18 mouse cellular contexts compared by ENCODE assay signal in the genomic region with DNA sequence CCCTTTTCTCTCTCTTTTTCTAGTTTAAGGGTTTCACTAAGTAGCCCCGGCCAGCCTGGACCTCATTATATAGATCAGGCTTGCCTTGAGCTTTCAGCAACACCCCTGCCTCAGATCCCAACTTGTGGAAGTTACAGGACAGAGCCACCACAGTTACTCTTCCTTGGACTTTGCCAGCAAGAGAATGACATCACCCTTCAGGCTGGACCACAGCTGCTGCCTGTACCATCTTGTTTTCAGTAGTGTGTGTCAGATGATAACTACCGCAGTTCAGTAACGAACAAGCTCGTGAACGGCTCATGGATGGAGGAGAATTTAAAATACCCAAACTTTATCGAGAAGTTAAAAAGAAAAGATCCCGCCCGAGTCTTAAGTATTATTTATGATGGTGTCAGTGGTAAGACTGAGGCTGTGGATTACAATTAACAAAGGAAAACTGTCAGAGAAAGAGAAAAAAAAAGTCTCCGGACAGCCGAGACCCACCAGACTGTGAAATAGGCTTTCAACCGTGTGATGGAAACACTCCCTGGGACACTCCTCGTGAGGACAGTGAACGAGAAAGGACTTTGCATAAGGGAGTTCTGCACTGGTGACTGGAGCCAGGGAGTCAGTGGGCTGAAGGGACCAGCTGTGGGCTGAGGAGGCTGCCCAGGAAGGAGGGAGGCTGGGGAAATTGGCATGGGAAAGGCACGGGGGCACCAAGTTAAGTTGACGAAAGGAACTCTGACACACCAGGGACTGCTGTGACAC. TPM values are rescaled to one million over a fixed set of nuclear protein-coding genes. Genes with fewer than 3 reads are reported as not detected.
A peak's percentile ranks its signal among the peaks of the same experiment; 100 is the strongest.
DNase-seq lines count a peak whose midpoint lies in the region; ATAC-seq and TF ChIP-seq lines count a peak whose summit lies in the region.
"Had no signal": no experiment of that assay in that cellular context is flagged by ENCODE, and none has a peak within 500 bp of the region (broad histone marks: within the 10 kb centered on the region; RNA-seq: fewer than 3 reads in every experiment).

No protein-coding gene starts in this region.

- no peak for TF ChIP-seq CTCF in gastrocnemius, adult 2 months (IDR thresholded peaks at IDR 0.05)

- WGBS in hindbrain, embryonic 15.5 days: 39% methylated on average over 15 of the region's 15 CpGs
- WGBS in hindbrain, embryonic 13.5 days: 55% methylated on average over 15 of the region's 15 CpGs

- peak; percentile 65; the same call in 1 of the 2 replicates for ATAC-seq in hindbrain, embryonic 15.5 days (ENCODE audit: low FRiP score, low read depth)
- ATAC-seq in hindbrain, embryonic 13.5 days (ENCODE audit: low FRiP score): no peak
- ATAC-seq: intestine, postnatal 0 days had no signal

- H3K4me3 ChIP-seq in gastrocnemius, adult 2 months: 0 out of 2 replicates have a peak overlapping the region, but pooled peaks have one; percentile 13
- H3K4me3 ChIP-seq in hindbrain, embryonic 15.5 days: no peak overlapping the region
- H3K4me3 ChIP-seq in hindbrain, embryonic 13.5 days: no peak overlapping the region
- H3K4me3 ChIP-seq: embryonic facial prominence, embryonic 15.5 days; limb, embryonic 15.5 days; liver, embryonic 15.5 days had no signal

- no peak overlapping the region for H3K9ac ChIP-seq in hindbrain, embryonic 15.5 days
- no peak overlapping the region for H3K9ac ChIP-seq in hindbrain, embryonic 13.5 days
- H3K9ac ChIP-seq: embryonic facial prominence, embryonic 15.5 days; limb, embryonic 15.5 days; liver, embryonic 15.5 days had no signal

- no peaks in the 10 kb centered on the region for H3K9me3 ChIP-seq in hindbrain, embryonic 15.5 days
- H3K9me3 ChIP-seq in hindbrain, embryonic 13.5 days: no peaks in the 10 kb centered on the region
- H3K9me3 ChIP-seq: embryonic facial prominence, embryonic 15.5 days; limb, embryonic 15.5 days; liver, embryonic 15.5 days had no signal

- H3K4me1 ChIP-seq in hindbrain, embryonic 15.5 days (replicated peaks): peaks cover 7% of the 10 kb centered on the region; the same call in 1 of the 2 replicates
- H3K4me1 ChIP-seq in hindbrain, embryonic 13.5 days (replicated peaks): peaks cover 13% of the 10 kb centered on the region
- H3K4me1 ChIP-seq: embryonic facial prominence, embryonic 15.5 days; liver, embryonic 15.5 days had no signal

- DNase-seq in gastrocnemius, adult 2 months: no peak
- DNase-seq in gastrocnemius, postnatal 25 days: no peak
- DNase-seq in kidney, postnatal 4 days: peak; percentile 38 to 56
- DNase-seq in kidney, adult 9 months: no peak
- DNase-seq in retina, embryonic 14.5 days (ENCODE audit: low spot score): peak; percentile 18
- DNase-seq in retina, postnatal 1 day: no peak
- DNase-seq: adrenal gland, postnatal 25 days; cerebellum, adult 11-12 months; cerebellum, postnatal 36 days; gastrocnemius, postnatal 10 days; thymus, postnatal 14 days had no signal

- intact Hi-C loops in gastrocnemius, adult 2 months (cut with DNase I): no loop called here

- H3K4me2 ChIP-seq in hindbrain, embryonic 15.5 days: no peak overlapping the region
- no peak overlapping the region for H3K4me2 ChIP-seq in hindbrain, embryonic 13.5 days
- H3K4me2 ChIP-seq: embryonic facial prominence, embryonic 15.5 days; limb, embryonic 15.5 days; liver, embryonic 15.5 days had no signal

- no peaks in the 10 kb centered on the region for H3K36me3 ChIP-seq in hindbrain, embryonic 15.5 days
- H3K36me3 ChIP-seq in hindbrain, embryonic 13.5 days: no peaks in the 10 kb centered on the region
- H3K36me3 ChIP-seq: embryonic facial prominence, embryonic 15.5 days; limb, embryonic 15.5 days; liver, embryonic 15.5 days had no signal

- no peaks in the 10 kb centered on the region for H3K27me3 ChIP-seq in hindbrain, embryonic 15.5 days
- H3K27me3 ChIP-seq in hindbrain, embryonic 13.5 days: no peaks in the 10 kb centered on the region
- H3K27me3 ChIP-seq: embryonic facial prominence, embryonic 15.5 days; limb, embryonic 15.5 days; liver, embryonic 15.5 days had no signal

- H3K27ac ChIP-seq in gastrocnemius, adult 2 months: peak overlapping the region; percentile 51
- H3K27ac ChIP-seq in hindbrain, embryonic 15.5 days (replicated peaks): 0 out of 2 replicates have a peak overlapping the region, but pooled peaks have one; percentile 30
- H3K27ac ChIP-seq in hindbrain, embryonic 13.5 days: no peak overlapping the region
- H3K27ac ChIP-seq: embryonic facial prominence, embryonic 15.5 days; limb, embryonic 15.5 days; liver, embryonic 15.5 days; macrophage had no signal

RNA-seq across cellular contexts. Expression of a gene that starts 20.7 kb away (rescaled TPM):
- total RNA-seq in gastrocnemius, adult 2 months (2021): 1 to 10 TPM; 2.1 to 3.0 TPM
- 1 to 10 TPM; 2.6 to 3.0 TPM for total RNA-seq in gastrocnemius, postnatal 25 days (2021)
- polyA plus RNA-seq in hindbrain, embryonic 15.5 days (2015; fragmentation: Nextera tagmentation; extraction: Ambion mirVana): 7.5 and 7.7 TPM in 2 replicates
- polyA plus RNA-seq in hindbrain, embryonic 13.5 days (2015; fragmentation: Nextera tagmentation; extraction: Ambion mirVana): 7.0 and 8.0 TPM in 2 replicates

RNA-seq across cellular contexts. Expression of a gene that starts 39.4 kb away (rescaled TPM):
- total RNA-seq in gastrocnemius, adult 2 months (2021): 10 to 100 TPM; 10.5 to 11.2 TPM
- total RNA-seq in gastrocnemius, postnatal 25 days (2021): 10 to 100 TPM; 12.4 to 12.9 TPM
- polyA plus RNA-seq in hindbrain, embryonic 15.5 days (2015; fragmentation: Nextera tagmentation; extraction: Ambion mirVana): 32.6 and 33.7 TPM in 2 replicates
- 32.3 and 33.8 TPM in 2 replicates for polyA plus RNA-seq in hindbrain, embryonic 13.5 days (2015; fragmentation: Nextera tagmentation; extraction: Ambion mirVana)

Comparison
In these comparisons a context has a peak if more than half of its experiments do, and no peak if none do; other contexts are left out.
1. DNase-seq: peak in kidney, postnatal 4 days (2 of 2) and retina, embryonic 14.5 days (single experiment); none in gastrocnemius, adult 2 months (single experiment), gastrocnemius, postnatal 25 days (single experiment), kidney, adult 9 months (single experiment) and retina, postnatal 1 day (single experiment).